Mouse (Mus musculus) cerebellum, adult 2 months (tissue): ENCODE results near the gene Adam15.
A peak's percentile ranks its signal among the peaks of the same experiment; 100 is the strongest.

Experiments
- CTCF ChIP-seq: fragments of 200-500 bp; IDR thresholded peaks from 2 replicates; pipeline ENCODE4 v1.5.1; 2011; ENCODE audit warnings: low read depth, mild to moderate bottlenecking, control low read depth, low read length, moderate library complexity, borderline replicate concordance; ENCODE audit not compliant: insufficient read depth
- POLR2A ChIP-seq: fragments of 200-500 bp; IDR thresholded peaks from 2 replicates; pipeline ENCODE4 v1.6.1; 2011; ENCODE audit warnings: low read length, control low read depth, borderline replicate concordance; ENCODE audit not compliant: insufficient read depth

GRCm38 (mm10) chr3:89354816-89355511, 5.2 kb upstream of the Adam15 start:
- TF ChIP-seq CTCF, result peak; percentile 88
- no peak for TF ChIP-seq POLR2A
